Mouse (Mus musculus) bone marrow macrophage, adult 2 months (primary cell): ENCODE results near the gene Pld3.

Experiments
- CTCF ChIP-seq: IDR thresholded peaks from 2 replicates; pipeline ENCODE4 v1.5.1; 2012; ENCODE audit warnings: low read depth, mild to moderate bottlenecking, low read length, moderate library complexity
- POLR2A ChIP-seq: IDR thresholded peaks from 2 replicates; pipeline ENCODE4 v1.6.1; 2012; ENCODE audit warnings: mild to moderate bottlenecking, low read depth, low read length, borderline replicate concordance

GRCm38 (mm10) chr7:27493450-27493849 lies 59.6 kb downstream of the Pld3 start:
- no peak for TF ChIP-seq CTCF
- TF ChIP-seq POLR2A, result no peak
